Mouse (Mus musculus): ENCODE measurements around the gene Pold1.

Gene Pold1

DNA sequence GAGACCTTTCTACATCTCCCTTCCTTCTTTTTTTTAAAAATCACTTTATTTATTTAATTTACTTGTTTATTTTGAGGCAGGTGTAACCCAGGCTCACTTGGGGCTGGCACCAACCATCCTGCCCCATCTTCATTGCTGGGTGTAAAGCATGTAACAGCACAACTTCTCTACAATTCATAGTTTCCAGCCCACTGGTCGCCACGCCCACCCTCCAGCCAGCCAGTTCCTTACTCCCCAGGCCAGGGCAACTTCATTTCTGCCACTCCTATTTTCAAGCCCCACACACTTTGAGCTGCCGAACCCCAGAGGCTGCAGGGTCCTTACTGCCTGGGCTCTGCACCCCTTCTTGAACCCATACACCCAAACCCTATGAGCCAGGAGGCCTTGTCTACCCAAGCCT, 27.7 kb downstream of the Pold1 start:
- no peak for DNase-seq

DNA sequence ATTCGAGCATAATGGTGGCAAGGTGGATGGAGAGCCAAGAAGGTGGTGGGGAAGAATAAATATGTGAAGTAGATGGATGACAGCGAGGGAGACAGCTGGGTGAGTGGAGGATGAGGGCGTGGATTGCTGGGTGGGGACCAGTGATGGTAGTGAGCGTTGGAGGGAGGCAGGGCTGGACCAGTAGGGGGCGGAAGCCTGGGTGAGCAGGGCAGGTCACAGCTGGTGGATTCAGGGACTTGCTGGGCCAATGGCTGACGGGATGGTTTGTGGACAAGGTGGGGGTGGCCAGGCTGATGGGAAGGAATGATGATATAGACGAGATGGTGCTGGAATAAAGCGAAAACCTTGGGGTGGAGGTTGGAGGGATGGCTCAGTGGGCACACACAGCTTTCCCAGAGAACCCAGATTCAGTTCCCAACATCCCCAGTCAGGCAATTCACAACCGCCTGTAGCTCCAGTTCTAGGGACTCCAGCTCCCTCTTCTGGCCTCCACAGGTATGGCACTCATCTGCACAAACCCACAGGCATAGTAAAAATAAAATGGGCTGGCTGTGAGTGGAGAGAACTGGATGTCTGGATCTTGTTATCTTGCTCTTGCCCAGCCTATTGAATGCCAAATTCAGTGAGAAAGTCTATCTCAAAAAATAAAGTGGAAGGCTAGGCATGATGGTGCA, 29.3 kb downstream of the Pold1 start:
- DNase-seq = no peak

DNA sequence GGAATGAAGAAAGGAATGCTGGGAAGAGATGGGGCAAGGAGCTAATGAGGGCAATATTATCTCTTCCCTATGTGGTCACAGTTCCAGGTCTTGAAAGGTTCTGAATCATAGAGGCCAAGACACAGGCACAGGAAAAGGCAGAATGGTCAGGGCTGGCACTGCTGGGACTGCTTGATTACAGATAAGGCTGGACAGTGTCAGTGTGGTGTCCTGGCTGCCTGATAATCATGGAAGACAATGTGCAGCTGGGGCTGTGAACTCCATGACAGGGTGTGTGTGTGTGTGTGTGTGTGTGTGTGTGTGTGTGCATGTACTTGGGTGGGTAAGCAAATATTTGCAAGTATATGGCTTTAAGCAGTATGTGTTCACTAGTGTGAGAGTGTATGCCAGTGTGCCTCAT, 41.2 kb downstream of the Pold1 start:
- no peak for DNase-seq

DNA sequence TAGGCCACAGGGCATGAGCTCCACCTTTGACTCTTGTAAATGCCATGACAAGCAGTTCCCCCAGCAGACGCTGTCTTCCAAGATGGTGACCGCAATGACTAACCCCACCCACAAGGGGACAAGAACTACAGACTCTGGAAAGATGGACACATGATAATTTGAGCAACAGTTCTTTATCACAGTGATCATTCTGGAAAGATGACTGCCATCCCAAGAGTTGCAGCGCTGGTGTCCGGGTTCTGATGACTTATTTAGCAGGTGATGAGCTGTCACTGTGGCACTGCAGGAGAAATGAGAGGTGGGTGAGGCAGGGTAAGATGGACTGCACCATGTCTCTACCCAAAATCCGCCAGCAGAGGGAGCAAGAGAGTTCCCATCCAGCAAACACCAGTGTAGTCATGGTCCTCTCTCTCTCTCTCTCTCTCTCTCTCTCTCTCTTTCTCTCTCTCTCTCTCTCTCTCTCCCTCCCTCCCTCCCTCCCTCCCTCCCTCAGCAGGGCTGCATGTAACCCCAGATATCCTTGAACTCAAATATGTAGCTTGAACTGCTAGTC, 47.0 kb downstream of the Pold1 start:
- DNase-seq = peak; percentile 76

DNA sequence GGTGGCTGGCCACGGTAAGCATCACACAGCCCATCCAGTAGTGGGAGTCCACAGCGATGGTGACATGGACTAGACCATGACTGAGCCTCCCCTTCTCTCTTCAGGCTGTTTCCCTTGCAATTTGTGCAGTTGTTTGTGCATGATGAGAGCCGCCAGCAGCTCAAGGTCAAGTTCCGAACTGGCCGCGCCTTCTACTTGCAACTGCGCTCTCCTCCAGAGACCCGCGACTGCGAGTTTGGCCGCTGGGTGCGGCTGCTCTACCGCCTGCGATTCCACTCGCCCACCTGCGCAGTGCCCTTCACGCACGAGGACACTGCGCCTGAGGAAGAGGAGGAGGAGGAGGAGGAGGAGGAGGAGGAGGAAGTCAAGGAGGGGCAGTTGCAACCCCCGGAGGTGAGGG, 48.6 kb downstream of the Pold1 start:
- DNase-seq = no peak

DNA sequence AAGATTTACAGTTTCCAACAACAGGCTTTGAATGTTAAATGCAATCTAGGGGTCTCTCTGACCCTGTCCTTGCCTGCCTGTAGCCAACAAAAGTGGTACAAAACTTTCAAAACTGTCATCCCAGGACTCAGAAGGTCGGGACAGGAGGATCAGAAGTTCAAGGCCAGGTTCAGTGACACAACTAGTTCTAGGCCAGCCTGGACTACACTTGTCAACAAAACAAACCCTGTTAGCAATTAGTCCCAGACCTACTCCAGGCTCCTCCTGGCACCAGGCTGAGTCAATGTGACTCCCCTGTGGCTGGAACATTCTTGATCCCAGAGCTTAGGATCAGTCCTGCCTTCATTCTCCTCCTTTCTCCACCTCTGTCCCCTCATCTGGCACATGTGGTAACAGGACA, 49.7 kb downstream of the Pold1 start:
- no peak for DNase-seq

DNA sequence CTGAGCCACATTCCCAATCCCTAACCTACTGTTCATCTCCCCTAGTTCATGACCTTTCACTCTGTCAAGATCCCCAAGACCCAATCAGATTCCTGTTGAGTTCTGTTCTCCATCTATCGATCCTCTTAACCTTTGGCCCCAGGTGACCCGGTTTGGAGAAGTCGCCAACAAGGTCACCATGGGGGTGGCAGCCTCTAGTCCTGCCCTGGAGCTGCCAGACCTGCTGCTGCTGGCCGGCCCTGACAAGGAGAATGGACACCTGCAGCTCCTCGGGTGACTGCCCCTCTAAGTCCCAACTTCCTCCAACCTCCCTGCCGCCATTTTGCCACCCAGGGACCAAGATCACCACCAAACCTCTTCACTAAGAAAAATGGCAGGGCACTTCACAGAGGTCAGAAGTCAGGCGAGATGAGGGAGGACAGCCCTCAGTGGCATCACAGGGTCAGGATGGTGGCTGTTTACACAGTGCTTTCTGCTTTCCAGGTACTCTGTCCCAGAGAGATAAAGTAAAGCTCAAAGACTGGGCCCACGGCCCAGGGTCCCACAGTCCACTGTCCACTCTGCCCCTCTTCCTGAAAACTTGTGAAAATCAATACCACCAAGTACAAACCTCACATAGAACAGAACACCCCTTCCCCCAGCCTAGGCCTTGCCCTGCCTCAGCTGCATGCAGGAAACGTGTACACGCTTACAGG, 51.1 kb downstream of the Pold1 start:
- DNase-seq = no peak

DNA sequence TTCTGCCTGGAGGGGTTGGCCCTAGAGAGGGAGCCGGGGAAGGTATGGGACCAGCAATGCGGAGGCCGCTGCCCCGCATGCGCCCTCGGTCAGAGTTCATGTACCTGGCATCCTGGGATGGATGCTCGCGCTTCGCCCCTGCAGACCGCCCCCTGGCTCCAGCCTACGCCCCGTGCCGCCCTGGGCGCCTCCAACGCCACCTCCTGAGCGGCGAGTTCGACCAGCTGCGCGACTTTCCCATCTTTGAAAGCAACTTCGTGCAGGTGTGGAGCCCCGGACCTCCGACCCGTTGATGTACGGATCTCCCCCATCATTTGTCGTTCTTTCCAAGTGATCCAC, 51.9 kb downstream of the Pold1 start:
- no peak for DNase-seq

DNA sequence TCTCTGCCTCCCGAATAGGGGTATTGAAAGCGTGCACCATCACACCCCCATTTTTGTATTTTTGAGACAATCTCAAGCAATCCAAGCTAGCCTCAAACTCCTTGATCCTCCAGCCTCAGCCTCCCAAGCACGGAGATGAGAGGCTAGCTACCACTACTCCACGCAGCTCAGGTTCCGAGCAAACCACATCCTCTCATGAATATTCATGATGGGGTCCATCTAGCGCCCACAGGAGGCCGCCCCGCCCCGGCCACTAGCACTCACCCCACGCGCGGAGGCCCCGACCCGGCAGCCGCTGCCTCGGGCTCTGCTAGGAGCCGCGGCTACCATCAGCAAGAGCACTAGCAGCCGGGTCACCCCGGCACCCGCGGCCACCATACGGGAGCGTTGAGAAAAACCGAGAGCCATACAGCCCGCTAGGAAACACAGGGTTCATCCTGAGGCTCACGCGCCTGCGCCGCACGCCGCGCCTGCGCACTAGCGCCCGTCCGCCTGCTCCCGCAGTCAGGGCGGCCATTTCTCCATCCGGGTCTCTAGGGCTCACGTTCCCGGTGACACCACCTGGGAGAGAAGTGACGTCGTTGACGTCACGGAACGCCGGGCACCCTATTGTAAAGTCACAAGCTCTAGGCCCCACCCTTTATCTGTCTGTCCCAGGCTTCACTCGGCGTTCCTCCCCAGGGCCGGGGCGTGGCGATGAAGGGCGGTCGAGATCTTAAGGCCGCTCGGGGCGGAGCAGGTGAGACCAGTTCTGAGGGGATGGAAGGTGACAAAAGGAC, 52.5 kb downstream of the Pold1 start, which contains the start of the genes Emc10 and Fam71e1:
Gene Emc10, minus strand, starts transcription at position 538 of the 779 bp plus-strand sequence.
Gene Fam71e1, plus strand, starts transcription at position 590 of the 779 bp plus-strand sequence.
- DNase-seq = peak; percentile 98

DNA sequence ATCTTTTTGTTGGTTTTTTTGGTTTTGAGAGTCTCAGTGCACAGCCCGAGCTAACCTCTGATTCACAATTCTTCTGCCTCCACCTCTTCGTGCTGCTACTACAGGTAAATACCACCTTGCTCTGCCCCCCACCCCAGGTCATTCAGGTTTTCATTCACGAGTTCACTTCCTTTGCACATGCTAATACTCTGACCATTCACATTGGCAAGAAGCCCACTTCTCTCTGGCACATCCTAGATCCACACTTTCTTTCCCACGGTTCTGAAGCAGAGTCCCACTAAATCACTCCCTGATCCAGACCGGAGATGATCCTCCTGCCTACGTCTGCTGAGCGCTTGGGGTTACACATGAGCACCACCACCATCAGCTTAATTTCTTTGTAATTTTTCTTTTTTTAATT, 53.6 kb downstream of the Pold1 start:
- DNase-seq = no peak

DNA sequence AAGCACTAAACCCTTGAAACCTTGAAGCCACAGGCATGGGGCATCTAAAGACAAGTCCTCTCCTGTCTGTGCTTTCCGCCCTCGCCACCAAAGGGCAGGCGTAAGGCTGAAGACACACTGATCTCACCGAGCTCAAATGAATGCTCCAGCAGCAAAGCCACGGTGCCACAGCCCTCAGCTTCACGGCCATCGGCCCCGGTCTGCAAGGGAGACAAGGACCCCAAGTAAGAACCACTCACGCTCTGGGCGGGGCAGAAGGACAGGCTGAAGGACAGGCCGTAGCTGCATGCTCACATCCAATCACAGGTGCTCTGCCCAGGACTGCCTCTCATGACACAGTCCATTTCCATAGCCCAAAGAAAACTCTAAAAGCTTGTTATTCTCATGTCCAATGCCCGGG, 54.0 kb downstream of the Pold1 start:
- DNase-seq = no peak

DNA sequence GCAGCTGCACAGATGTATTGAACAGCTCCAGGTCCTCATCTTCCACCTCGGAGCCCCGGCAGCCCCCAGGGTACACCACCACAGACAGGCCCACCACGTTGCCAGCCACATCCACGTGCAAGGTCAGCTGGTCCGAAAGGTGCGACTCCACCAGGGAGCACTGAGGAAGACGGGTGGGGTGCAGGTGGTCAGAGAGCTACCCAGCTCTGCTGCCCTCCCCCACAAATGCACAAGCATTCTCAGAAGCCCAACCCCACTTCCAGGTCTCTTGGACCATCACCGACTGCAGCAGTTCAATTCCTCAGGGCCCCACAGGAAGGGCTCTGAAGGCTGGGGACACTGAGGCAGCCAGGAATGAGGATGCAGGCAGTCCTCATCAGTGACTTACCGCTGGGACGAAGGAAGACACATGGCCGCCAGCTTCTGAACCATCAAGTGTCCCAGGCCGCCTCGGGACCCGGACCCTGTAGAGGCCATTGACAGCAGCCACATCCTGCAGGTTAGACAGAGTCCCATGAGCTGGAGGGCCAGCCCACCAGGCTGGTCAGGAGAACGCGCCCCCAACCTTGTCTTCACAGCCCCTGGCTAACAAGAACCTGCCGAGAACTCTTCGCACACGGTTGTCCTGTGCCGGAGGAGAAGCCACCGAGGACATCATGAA, 56.4 kb downstream of the Pold1 start:
- no peak for DNase-seq

DNA sequence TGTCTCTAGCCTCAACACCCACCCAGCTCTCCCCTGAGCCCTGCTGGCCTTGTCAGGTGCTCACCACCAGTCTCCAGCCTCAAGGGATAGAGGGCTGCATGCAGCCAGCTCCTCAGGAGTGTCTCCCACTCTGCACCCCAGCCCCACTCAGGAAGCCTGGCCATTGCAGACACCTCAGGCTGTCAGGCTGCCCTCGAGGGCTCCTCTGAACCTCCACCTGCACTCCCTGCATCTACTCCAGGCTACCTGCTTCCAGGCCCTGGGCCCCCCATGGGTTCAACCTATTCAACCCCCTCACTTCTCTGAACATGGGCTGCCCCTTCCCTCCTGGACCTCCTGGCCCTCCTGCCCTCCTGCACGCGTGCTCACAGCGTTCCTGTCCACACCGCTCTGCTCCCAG, 57.3 kb downstream of the Pold1 start:
- no peak for DNase-seq

DNA sequence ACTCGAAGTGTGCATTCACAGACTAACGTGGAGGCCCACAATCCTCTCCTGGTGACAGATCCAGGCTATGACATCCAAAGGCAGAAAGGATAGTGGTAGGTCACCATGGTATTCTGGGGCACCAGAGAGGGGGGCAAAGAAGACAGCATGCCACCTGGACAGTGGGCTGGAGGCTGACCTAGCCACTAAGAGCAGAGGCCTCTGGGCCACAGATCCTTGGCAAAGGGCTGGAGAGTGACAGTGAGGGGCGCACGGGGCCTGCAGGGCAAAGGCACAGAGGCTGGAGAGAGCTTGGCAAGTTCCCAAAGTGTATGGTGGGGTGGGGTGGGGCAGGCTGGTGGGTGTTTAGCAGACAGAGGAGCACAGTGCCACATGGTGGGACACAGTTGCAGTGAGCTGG, 58.4 kb downstream of the Pold1 start:
- DNase-seq = no peak

DNA sequence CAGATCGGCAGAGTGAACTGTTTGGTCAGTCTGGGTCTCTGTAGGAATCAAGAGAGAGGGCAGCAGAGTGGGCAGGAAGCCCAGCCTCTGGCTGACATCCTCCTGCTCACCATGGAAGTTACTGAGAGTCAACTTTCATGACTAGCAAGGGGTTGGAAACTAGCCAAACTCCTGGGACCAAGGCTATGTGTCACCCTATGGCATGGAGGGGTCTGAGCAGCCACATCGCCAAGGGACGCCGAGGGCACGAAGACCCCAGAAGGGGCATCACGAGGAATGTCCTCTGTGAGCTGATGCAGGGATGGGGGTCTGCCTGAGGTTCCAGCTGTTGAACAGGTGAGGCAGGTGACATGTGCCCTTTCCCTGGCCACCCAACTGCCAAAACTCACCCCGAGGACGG, 60.1 kb downstream of the Pold1 start:
- no peak for DNase-seq

DNA sequence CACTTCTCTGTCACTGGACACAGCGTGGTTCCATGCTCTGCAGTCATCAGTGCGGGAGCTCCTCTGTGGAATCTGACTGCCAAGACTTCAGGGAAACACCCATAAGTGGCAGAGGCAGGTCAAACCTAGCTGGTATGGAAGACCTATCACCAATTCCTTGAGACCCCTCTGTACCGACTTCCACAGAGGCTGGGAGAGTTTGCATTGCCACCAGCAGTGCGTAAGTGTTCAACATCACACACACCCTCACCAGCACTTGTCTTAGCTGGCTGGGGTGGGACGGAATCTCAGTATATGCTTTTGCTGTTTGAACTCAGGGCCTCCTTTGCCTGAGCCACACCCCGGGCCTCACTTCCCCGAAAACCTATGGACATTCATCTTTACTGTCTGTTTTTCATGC, 60.7 kb downstream of the Pold1 start:
- DNase-seq = no peak

DNA sequence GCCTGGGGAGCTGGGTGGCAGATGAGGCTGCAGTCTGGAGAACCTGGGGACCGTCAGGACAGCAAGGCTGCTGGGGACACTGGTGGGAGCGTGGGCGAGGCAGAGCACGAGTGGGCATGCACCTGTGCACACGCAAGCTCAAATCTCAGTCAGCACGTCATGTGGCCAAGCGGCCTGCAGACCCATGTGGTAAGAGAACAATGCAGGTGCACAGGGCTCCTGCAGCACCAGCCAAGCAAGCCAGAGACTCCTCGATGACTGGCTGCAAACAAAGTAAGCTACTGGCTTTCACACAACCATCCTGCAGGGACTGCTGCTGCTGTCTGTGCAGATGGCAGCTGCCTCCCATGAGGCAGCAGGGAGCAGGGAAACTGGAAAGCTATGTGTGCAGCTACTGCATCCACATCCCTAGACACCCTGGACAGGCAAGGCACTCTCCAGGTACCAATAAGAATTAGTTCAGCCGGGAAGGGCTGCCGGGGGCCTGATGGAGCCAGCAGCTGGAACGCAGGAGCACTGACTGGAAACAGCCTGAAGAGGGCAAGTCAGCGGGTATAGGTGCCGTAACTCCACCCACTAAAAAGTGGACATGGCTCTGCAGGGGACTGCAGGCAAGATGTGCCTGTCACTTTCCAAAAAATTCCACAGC, 61.6 kb downstream of the Pold1 start:
- DNase-seq = no peak

DNA sequence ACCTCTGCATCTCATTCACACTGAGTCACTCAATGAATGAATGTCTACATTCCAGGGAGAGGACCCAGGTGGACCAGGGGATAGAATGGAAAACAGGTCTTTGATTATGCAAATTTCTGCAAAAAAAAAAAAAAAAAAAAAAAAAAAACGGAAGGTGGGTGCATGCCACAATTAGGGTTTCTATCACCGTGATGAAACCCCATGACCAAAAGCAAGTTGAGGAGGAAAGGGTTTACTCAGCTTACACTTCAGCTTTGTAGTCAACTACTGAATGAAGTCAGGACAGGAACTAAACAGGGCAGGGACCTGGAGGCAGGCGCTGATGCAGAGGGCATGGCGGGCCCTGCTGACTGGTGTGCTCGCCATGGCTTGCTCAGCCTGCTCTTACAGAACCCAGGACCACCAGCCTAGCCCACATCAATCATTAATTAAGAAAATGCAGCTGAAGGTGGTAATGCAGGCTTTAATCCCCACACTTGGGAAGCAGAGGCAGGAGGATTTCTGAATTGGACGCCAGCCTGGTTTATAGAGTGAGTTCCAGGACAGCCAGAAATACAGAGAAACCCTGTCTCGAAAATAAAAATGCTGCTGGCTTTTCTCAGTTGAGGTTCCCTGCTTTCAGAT, 63.0 kb downstream of the Pold1 start:
- DNase-seq = no peak

DNA sequence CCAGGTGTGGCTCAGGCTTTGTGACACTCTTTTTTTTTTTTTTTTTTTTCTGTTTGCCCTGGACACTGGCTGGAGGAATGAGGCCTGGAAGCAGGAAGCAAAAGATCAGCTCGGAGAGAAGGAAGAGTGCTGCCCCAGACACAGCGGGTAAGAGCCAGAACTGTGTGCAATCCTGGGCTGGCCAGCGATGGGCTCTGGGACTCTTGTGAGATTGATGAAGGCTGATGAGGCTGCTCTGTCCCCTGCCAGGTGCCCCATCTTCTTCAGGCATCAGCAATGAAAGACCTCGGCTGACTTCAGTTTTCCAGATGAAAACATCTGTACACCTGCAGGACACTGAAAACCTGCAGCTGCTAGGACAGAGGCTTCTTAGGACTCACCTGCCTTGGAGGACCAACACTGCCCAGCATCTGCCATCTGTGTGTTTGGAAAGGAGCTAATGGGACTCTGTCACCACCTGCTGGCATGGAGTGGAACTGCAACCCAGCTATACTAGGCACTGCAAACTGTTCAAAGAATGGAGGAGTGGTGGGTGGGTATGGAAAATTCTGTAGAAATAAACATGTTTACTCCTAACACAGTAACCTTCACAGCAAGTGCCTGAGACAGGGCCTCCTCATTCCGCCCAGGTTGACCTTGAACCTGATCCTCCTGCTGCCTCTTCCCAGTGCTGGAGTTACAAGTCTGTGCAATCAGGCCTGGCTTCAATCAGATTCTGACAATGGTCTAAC, 63.6 kb downstream of the Pold1 start:
- DNase-seq = peak; percentile 76

DNA sequence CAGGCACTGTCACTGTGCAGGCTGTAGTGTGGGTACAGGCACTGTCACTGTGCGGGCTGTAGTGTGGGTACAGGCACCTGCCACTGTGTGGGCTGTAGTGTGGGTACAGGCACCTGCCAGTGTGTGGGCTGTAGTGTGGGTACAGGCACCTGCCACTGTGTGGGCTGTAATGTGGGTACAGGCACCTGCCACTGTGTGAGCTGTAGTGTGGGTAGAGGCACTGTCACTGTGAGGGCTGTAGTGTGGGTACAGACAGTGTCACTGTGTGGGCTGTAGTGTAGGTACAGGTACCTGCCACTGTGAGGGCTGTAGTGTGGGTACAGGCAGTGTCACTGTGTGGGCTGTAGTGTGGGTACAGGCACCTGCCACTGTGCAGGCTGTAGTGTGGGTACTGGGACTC, 64.5 kb downstream of the Pold1 start:
- no peak for DNase-seq

DNA sequence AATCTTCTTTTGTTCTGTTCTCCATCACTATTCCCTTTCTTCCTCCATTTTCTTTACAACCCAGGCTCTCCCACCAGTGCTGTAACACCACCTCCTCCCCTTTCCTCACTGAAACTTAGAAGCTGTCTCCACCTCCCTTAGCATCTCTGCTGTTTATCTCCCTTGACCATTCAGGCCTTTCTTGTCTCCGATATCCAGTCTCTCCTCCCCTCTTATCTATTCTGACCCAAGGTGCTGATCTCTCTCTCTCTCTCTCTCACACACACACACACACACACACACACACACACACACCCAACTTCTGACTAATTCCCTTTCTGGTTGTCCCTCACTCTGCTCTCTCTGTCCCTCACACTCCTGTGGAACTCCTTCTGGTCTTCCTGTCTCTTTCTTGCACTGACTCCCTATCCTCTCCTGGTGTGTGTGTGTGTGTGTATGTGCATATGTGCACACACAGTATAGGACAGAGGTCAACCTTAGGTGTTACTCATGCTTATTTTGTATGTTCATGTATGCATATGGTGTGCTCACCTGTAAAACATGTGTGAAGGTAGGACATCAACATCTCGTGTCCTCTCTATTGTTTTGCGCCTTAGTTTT, 65.7 kb downstream of the Pold1 start:
- no peak for DNase-seq

Data from thymus, postnatal 25 days (tissue).